Mouse (Mus musculus): ENCODE data around the gene Fam117a.
A peak's percentile ranks its signal among the peaks of the same experiment; 100 is the strongest.

The Fam117a gene

GRCm38 (mm10) chr11:95368231-95368823, 31.5 kb downstream of the Fam117a start:
- TF ChIP-seq GATA4 (IDR thresholded peaks at IDR 0.05; ENCODE audit: insufficient replicate concordance, low read length) = no peak

- no peak for TF ChIP-seq GATA4 (IDR thresholded peaks at IDR 0.05; ENCODE audit: insufficient replicate concordance, low read length)
Measured at GRCm38 (mm10) chr11:95368871-95369270, 32.1 kb downstream of the Fam117a start.

GRCm38 (mm10) chr11:95369964-95370890, 33.4 kb downstream of the Fam117a start:
- no peak for TF ChIP-seq GATA4 (IDR thresholded peaks at IDR 0.05; ENCODE audit: insufficient replicate concordance, low read length)

GRCm38 (mm10) chr11:95371182-95371581, 34.4 kb downstream of the Fam117a start:
- TF ChIP-seq GATA4 (IDR thresholded peaks at IDR 0.05; ENCODE audit: insufficient replicate concordance, low read length) = no peak

- TF ChIP-seq GATA4 (IDR thresholded peaks at IDR 0.05; ENCODE audit: insufficient replicate concordance, low read length) = no peak
Measured at GRCm38 (mm10) chr11:95378926-95379325, 42.1 kb downstream of the Fam117a start.

- no peak for TF ChIP-seq GATA4 (IDR thresholded peaks at IDR 0.05; ENCODE audit: insufficient replicate concordance, low read length)
Measured at GRCm38 (mm10) chr11:95379552-95379951, 42.7 kb downstream of the Fam117a start.

GRCm38 (mm10) chr11:95380711-95381110, 43.9 kb downstream of the Fam117a start:
- no peak for TF ChIP-seq GATA4 (IDR thresholded peaks at IDR 0.05; ENCODE audit: insufficient replicate concordance, low read length)

- TF ChIP-seq GATA4 (IDR thresholded peaks at IDR 0.05; ENCODE audit: insufficient replicate concordance, low read length) = no peak
Measured at GRCm38 (mm10) chr11:95381146-95381545, 44.3 kb downstream of the Fam117a start.

GRCm38 (mm10) chr11:95383331-95383986, 46.6 kb downstream of the Fam117a start:
- no peak for TF ChIP-seq GATA4 (IDR thresholded peaks at IDR 0.05; ENCODE audit: insufficient replicate concordance, low read length)

GRCm38 (mm10) chr11:95384004-95384318, 47.1 kb downstream of the Fam117a start:
- no peak for TF ChIP-seq GATA4 (IDR thresholded peaks at IDR 0.05; ENCODE audit: insufficient replicate concordance, low read length)

- peak; percentile 64; the same call in 1 of the 2 replicates for TF ChIP-seq GATA4 (IDR thresholded peaks at IDR 0.05; ENCODE audit: insufficient replicate concordance, low read length)
Measured at GRCm38 (mm10) chr11:95384319-95384972, 47.6 kb downstream of the Fam117a start, which contains the start of gene Slc35b1. Slc35b1 (plus strand) TSS chr11:95384692.

- TF ChIP-seq GATA4 (IDR thresholded peaks at IDR 0.05; ENCODE audit: insufficient replicate concordance, low read length) = no peak
Measured at GRCm38 (mm10) chr11:95384973-95385320, 48.1 kb downstream of the Fam117a start.

GRCm38 (mm10) chr11:95387354-95387753, 50.5 kb downstream of the Fam117a start:
- TF ChIP-seq GATA4 (IDR thresholded peaks at IDR 0.05; ENCODE audit: insufficient replicate concordance, low read length) = no peak

- TF ChIP-seq GATA4 (IDR thresholded peaks at IDR 0.05; ENCODE audit: insufficient replicate concordance, low read length) = no peak
Measured at GRCm38 (mm10) chr11:95389006-95389405, 52.2 kb downstream of the Fam117a start.

- TF ChIP-seq GATA4 (IDR thresholded peaks at IDR 0.05; ENCODE audit: insufficient replicate concordance, low read length) = no peak
Measured at GRCm38 (mm10) chr11:95390420-95390819, 53.6 kb downstream of the Fam117a start.
